Comparison of ENCODE assay signal across 15 mouse cellular contexts in genomic region chr17:86527298-86527697, GRCm38 (mm10). TPM values are rescaled to one million over a fixed set of nuclear protein-coding genes. Genes with fewer than 3 reads are reported as not detected.
"Had no signal": no experiment of that assay in that cellular context is flagged by ENCODE, and none has a peak within 500 bp of the region (broad histone marks: within the 10 kb centered on the region; RNA-seq: fewer than 3 reads in every experiment).

No protein-coding gene starts in this region.

- H3K27ac ChIP-seq: kidney, postnatal 0 days; layer of hippocampus, adult 2 months; limb, embryonic 10.5 days; limb, embryonic 13.5 days; liver, embryonic 15.5 days; macrophage; midbrain, embryonic 12.5 days; neural tube, embryonic 13.5 days had no signal

- H3K4me3 ChIP-seq: layer of hippocampus, adult 2 months; limb, embryonic 10.5 days; limb, embryonic 13.5 days; liver, embryonic 15.5 days; midbrain, embryonic 12.5 days; myocyte; neural tube, embryonic 13.5 days had no signal

- H3K36me3 ChIP-seq: limb, embryonic 10.5 days; limb, embryonic 13.5 days; liver, embryonic 15.5 days; midbrain, embryonic 12.5 days; neural tube, embryonic 13.5 days had no signal

- H3K27me3 ChIP-seq: limb, embryonic 13.5 days; liver, embryonic 15.5 days; midbrain, embryonic 12.5 days; neural tube, embryonic 13.5 days had no signal

- DNase-seq: kidney, adult 2 months; kidney, postnatal 25 days; layer of hippocampus, adult 9-11 months; lung, postnatal 14 days; thymus, postnatal 36 days had no signal

RNA-seq across cellular contexts. Expression of gene Gm10309, which starts 22.3 kb away (rescaled TPM):
- polyA plus RNA-seq: intestine, postnatal 0 days; liver, embryonic 15.5 days; macrophage had no signal
